Mouse (Mus musculus): ENCODE measurements around the gene Gm21028.
"Not testable (repeated sequence)": the region's sequence is repeated elsewhere in the genome, so short reads cannot be mapped to it uniquely, and the experiment has no call there.

Gm21028 gene

GRCm38 (mm10) chr7:42578488-42578887, at the start of gene Gm21028:
Gm21028 (minus strand) TSS chr7:42578588.
- DNase-seq (ENCODE audit: extremely low spot score): no peak

- DNase-seq (ENCODE audit: extremely low spot score): not testable (repeated sequence)
Measured at GRCm38 (mm10) chr7:42595666-42596065, 17.3 kb upstream of the Gm21028 start.

- DNase-seq (ENCODE audit: extremely low spot score): not testable (repeated sequence)
Measured at GRCm38 (mm10) chr7:42592413-42592812, 14.0 kb upstream of the Gm21028 start, which contains the start of gene Zfp977. Zfp977 (minus strand) TSS chr7:42592547.

GRCm38 (mm10) chr7:42591311-42591710, 12.9 kb upstream of the Gm21028 start:
- DNase-seq (ENCODE audit: extremely low spot score): not testable (repeated sequence)

GRCm38 (mm10) chr7:42551766-42552165, 26.6 kb downstream of the Gm21028 start:
- no peak for DNase-seq (ENCODE audit: extremely low spot score)

All from embryo, embryonic 9.5 days (tissue).